In the genomic region with DNA sequence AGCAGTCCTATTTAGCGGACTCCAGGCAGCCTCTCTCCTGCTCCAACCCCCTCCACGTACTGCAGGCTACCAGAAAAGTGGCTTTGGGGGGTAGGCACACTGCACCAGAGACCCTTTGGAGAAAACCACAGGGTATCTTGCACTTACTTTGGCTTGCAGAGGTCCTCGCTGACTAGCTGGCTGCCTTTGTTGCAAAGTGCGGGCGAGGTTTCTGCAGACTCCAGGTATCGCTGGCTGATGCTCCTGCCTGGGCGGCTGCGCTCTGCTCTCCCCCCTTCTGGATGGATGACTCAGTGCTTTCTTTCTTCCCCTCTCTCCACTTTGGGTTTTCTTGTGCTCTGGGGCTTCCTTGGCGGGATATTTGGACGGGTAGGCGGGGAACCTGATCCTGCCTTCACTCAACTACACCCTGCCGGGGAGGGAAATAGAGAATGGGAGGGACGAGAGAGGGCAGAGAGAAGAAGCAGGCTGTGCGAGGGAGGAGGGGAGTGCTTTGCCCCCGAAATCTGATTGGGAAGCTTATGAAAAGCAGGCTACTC, we compare ENCODE assay signal across 8 mouse cellular contexts. TPM values are rescaled to one million over a fixed set of nuclear protein-coding genes. Genes with fewer than 3 reads are reported as not detected.
A peak's percentile ranks its signal among the peaks of the same experiment; 100 is the strongest.
DNase-seq lines count a peak whose midpoint lies in the region; ATAC-seq lines count a peak whose summit lies in the region.

TSS of gene Ptn (minus strand) at position 474 of the 539 bp plus-strand sequence.

- H3K9ac ChIP-seq in lung, embryonic 16.5 days (ENCODE audit: low read length), result peak within 1 kb of the TSS; percentile 53
- H3K9ac ChIP-seq in hindbrain, embryonic 16.5 days (ENCODE audit: low read depth, low read length), result peak within 1 kb of the TSS; percentile 82
- H3K9ac ChIP-seq in limb, embryonic 13.5 days, result peak within 1 kb of the TSS; percentile 89

- ATAC-seq in lung, embryonic 16.5 days (ENCODE audit: low read depth), result peak; percentile 73
- ATAC-seq in frontal cortex, adult (ENCODE audit: low TSS enrichment), result peak; percentile 82
- ATAC-seq in hindbrain, embryonic 16.5 days, result peak; percentile 92
- peak; percentile 90 for ATAC-seq in limb, embryonic 13.5 days (ENCODE audit: low FRiP score, low read depth)

- peaks cover 13% of the 10 kb centered on the region for H3K27me3 ChIP-seq in lung, embryonic 16.5 days (ENCODE audit: control insufficient read depth, insufficient read depth, low read depth, low read length)
- H3K27me3 ChIP-seq in hindbrain, embryonic 16.5 days (replicated peaks; ENCODE audit: control insufficient read depth, insufficient read depth, low read length), result no peaks in the 10 kb centered on the region
- H3K27me3 ChIP-seq in limb, embryonic 13.5 days, result no peaks in the 10 kb centered on the region

- no peaks in the 10 kb centered on the region for H3K9me3 ChIP-seq in lung, embryonic 16.5 days (ENCODE audit: control insufficient read depth, low read length)
- H3K9me3 ChIP-seq in hindbrain, embryonic 16.5 days (ENCODE audit: control insufficient read depth, low read length), result no peaks in the 10 kb centered on the region
- H3K9me3 ChIP-seq in limb, embryonic 13.5 days, result no peaks in the 10 kb centered on the region

- DNase-seq in lung, postnatal 25 days (ENCODE audit: low spot score), result no peak
- DNase-seq in cerebellum, adult 9-10 months, result peak; percentile 45
- DNase-seq in retina, postnatal 1 day, result peak; percentile 79
- no peak for DNase-seq in thymus, adult 18-20 months

- peaks cover 10% of the 10 kb centered on the region for H3K4me1 ChIP-seq in lung, embryonic 16.5 days (replicated peaks; ENCODE audit: control insufficient read depth, insufficient read depth, low read length)
- H3K4me1 ChIP-seq in hindbrain, embryonic 16.5 days (ENCODE audit: control insufficient read depth, insufficient read depth, low read depth, low read length), result peaks cover 13% of the 10 kb centered on the region
- H3K4me1 ChIP-seq in limb, embryonic 13.5 days, result peaks cover 31% of the 10 kb centered on the region

- peak within 1 kb of the TSS; percentile 63 for H3K4me2 ChIP-seq in lung, embryonic 16.5 days (ENCODE audit: low read depth, low read length)
- H3K4me2 ChIP-seq in hindbrain, embryonic 16.5 days (ENCODE audit: low read length), result peak within 1 kb of the TSS; percentile 70
- peak within 1 kb of the TSS; percentile 76 for H3K4me2 ChIP-seq in limb, embryonic 13.5 days (replicated peaks)

- H3K27ac ChIP-seq in lung, embryonic 16.5 days (ENCODE audit: low read length), result no peak within 1 kb of the TSS; the same call in 1 of the 2 replicates
- peak within 1 kb of the TSS; percentile 89 for H3K27ac ChIP-seq in hindbrain, embryonic 16.5 days (ENCODE audit: low read depth, low read length)
- H3K27ac ChIP-seq in limb, embryonic 13.5 days, result peak within 1 kb of the TSS; percentile 95

- no peaks in the 10 kb centered on the region for H3K36me3 ChIP-seq in lung, embryonic 16.5 days (ENCODE audit: control insufficient read depth, insufficient read depth, low read length)
- H3K36me3 ChIP-seq in hindbrain, embryonic 16.5 days (ENCODE audit: control insufficient read depth, insufficient read depth, low read length), result peaks cover 5% of the 10 kb centered on the region
- peaks cover 11% of the 10 kb centered on the region for H3K36me3 ChIP-seq in limb, embryonic 13.5 days

- H3K4me3 ChIP-seq in lung, embryonic 16.5 days (ENCODE audit: low read length), result peak within 1 kb of the TSS; percentile 43
- H3K4me3 ChIP-seq in hindbrain, embryonic 16.5 days (ENCODE audit: low read length), result peak within 1 kb of the TSS; percentile 69
- H3K4me3 ChIP-seq in limb, embryonic 13.5 days, result peak within 1 kb of the TSS; percentile 70

- WGBS in lung, embryonic 16.5 days, result 2% methylated on average over 15 of the region's 15 CpGs
- under 1% methylated on average over 15 of the region's 15 CpGs for WGBS in hindbrain, embryonic 16.5 days
- WGBS in limb, embryonic 13.5 days, result 0% methylated on average over 15 of the region's 15 CpGs

RNA-seq across cellular contexts. Expression of gene Ptn, which starts in this region (rescaled TPM):
- polyA plus RNA-seq in lung, embryonic 16.5 days (2015; fragmentation: Nextera tagmentation; extraction: Ambion mirVana), result 115 and 134 TPM in 2 replicates
- 800 and 988 TPM in 2 replicates for polyA plus RNA-seq in hindbrain, embryonic 16.5 days (2015; fragmentation: Nextera tagmentation; extraction: Ambion mirVana)
- 603 and 694 TPM in 2 replicates for polyA plus RNA-seq in limb, embryonic 13.5 days (2015; fragmentation: Nextera tagmentation; extraction: Ambion mirVana)

Comparison
In these comparisons a context has a peak if more than half of its experiments do, and no peak if none do; other contexts are left out.
1. DNase-seq: peak in cerebellum, adult 9-10 months (single experiment) and retina, postnatal 1 day (single experiment); none in lung, postnatal 25 days (single experiment) and thymus, adult 18-20 months (0 of 2).
2. Peak in every context shown above with its lines, with median percentiles within 50 percentile points of each other: ATAC-seq, H3K4me2 ChIP-seq, H3K4me3 ChIP-seq and H3K9ac ChIP-seq.